Mouse (Mus musculus): Measurements from ENCODE around the gene Ildr2. TPM values are rescaled to one million over a fixed set of nuclear protein-coding genes. Genes with fewer than 3 reads are reported as not detected.

The Ildr2 gene
- polyA plus RNA-seq, 1 experiment, result 0.18 TPM

DNA sequence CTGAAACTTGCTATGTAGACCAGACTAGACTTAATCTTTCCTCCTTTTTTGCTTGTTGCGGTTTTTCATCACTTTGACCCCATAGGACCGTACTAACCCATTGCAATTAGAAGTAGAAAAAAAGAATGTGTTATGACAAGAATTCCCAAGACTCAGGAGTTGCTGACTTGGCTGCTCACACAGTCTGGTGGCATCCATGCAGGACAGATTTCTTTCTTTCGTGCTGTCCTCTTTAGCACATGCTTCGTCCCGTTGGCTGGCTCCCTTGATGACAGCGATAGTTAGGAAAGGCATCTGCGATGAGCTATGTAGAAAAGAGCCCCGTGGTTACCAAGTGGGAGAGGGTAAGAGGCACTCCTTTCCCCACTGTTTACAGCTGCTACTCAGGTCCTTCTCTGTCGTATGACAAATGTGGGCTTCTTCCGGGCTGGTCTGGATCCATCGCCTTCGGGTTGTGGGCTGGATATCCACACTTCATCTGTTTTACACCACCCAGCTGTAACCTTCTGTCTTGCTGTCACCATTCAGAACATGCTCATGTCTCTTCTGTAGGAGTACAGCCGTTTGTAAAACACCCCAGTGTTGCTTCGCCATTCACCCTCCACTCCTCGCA, 43.7 kb downstream of the Ildr2 start:
- Histone ChIP-seq H3K27ac (ENCODE audit: insufficient read depth, low read length) (no peak overlapping the region), H3K36me3 (ENCODE audit: control insufficient read depth, insufficient read depth, low read length, poor library complexity, severe bottlenecking) (no peaks in the 10 kb centered on the region), H3K9ac (ENCODE audit: low read depth, poor library complexity, severe bottlenecking) (no peak overlapping the region), H3K4me3 (ENCODE audit: low read depth, low read length) (no peak overlapping the region), H3K9me3 (replicated peaks; ENCODE audit: control insufficient read depth, insufficient read depth, low read length, poor library complexity, severe bottlenecking) (no peaks in the 10 kb centered on the region), H3K4me1 (ENCODE audit: control insufficient read depth, insufficient read depth, low read length) (no peaks in the 10 kb centered on the region), H3K27me3 (ENCODE audit: control insufficient read depth, insufficient read depth, low read length, poor library complexity, severe bottlenecking) (no peaks in the 10 kb centered on the region)
- TF ChIP-seq POLR2A (IDR thresholded peaks at IDR 0.05; ENCODE audit: insufficient read depth, low read length), result no peak
- TF ChIP-seq EP300 (IDR thresholded peaks at IDR 0.05; ENCODE audit: insufficient read depth, low read depth, low read length), result no peak

GRCm38 (mm10) chr1:166298884-166299283, 44.9 kb downstream of the Ildr2 start:
- no peaks in the 10 kb centered on the region for H3K36me3 ChIP-seq (ENCODE audit: control insufficient read depth, insufficient read depth, low read length, poor library complexity, severe bottlenecking)
- TF ChIP-seq POLR2A (IDR thresholded peaks at IDR 0.05; ENCODE audit: insufficient read depth, low read length) (no peak), CTCF (IDR thresholded peaks at IDR 0.05; ENCODE audit: low read depth, low read length) (no peak), EP300 (IDR thresholded peaks at IDR 0.05; ENCODE audit: insufficient read depth, low read depth, low read length) (no peak)
- no peaks in the 10 kb centered on the region for H3K4me1 ChIP-seq (ENCODE audit: control insufficient read depth, insufficient read depth, low read length)
- no peaks in the 10 kb centered on the region for H3K27me3 ChIP-seq (ENCODE audit: control insufficient read depth, insufficient read depth, low read length, poor library complexity, severe bottlenecking)
- no peak overlapping the region for H3K9ac ChIP-seq (ENCODE audit: low read depth, poor library complexity, severe bottlenecking)
- no peak overlapping the region for H3K4me3 ChIP-seq (ENCODE audit: low read depth, low read length)
- no peak overlapping the region for H3K27ac ChIP-seq (ENCODE audit: insufficient read depth, low read length)
- H3K9me3 ChIP-seq (replicated peaks; ENCODE audit: control insufficient read depth, insufficient read depth, low read length, poor library complexity, severe bottlenecking), result no peaks in the 10 kb centered on the region

DNA sequence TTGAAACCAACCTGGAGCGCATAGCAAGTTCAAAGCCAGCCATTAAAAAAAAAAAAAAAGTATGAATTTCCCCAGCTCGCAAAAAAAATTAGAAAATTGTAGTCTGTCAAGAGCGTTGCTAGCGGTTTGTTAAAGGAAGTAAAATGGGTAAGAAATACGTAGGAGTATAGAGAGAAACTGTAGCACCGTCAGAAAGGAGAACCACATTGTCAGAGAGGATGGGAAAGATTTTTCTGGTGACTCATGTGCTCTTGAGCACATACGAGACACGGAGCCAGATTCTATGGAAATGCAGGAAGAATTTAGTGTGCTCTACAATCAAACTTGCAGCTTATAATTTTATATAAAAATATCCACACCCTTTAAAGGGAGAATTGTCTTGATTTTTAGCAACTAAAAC, 45.9 kb downstream of the Ildr2 start:
- no peak overlapping the region for H3K27ac ChIP-seq (ENCODE audit: insufficient read depth, low read length)
- H3K4me1 ChIP-seq (ENCODE audit: control insufficient read depth, insufficient read depth, low read length), result no peaks in the 10 kb centered on the region
- H3K4me3 ChIP-seq (ENCODE audit: low read depth, low read length), result no peak overlapping the region
- no peak for TF ChIP-seq CTCF (IDR thresholded peaks at IDR 0.05; ENCODE audit: low read depth, low read length)
- no peak for TF ChIP-seq EP300 (IDR thresholded peaks at IDR 0.05; ENCODE audit: insufficient read depth, low read depth, low read length)
- TF ChIP-seq POLR2A (IDR thresholded peaks at IDR 0.05; ENCODE audit: insufficient read depth, low read length), result no peak
- no peaks in the 10 kb centered on the region for H3K36me3 ChIP-seq (ENCODE audit: control insufficient read depth, insufficient read depth, low read length, poor library complexity, severe bottlenecking)
- no peaks in the 10 kb centered on the region for H3K27me3 ChIP-seq (ENCODE audit: control insufficient read depth, insufficient read depth, low read length, poor library complexity, severe bottlenecking)
- H3K9me3 ChIP-seq (replicated peaks; ENCODE audit: control insufficient read depth, insufficient read depth, low read length, poor library complexity, severe bottlenecking), result no peaks in the 10 kb centered on the region
- no peak overlapping the region for H3K9ac ChIP-seq (ENCODE audit: low read depth, poor library complexity, severe bottlenecking)

GRCm38 (mm10) chr1:166300526-166300925, 46.6 kb downstream of the Ildr2 start:
- Histone ChIP-seq H3K4me3 (ENCODE audit: low read depth, low read length) (no peak overlapping the region), H3K9me3 (replicated peaks; ENCODE audit: control insufficient read depth, insufficient read depth, low read length, poor library complexity, severe bottlenecking) (no peaks in the 10 kb centered on the region), H3K36me3 (ENCODE audit: control insufficient read depth, insufficient read depth, low read length, poor library complexity, severe bottlenecking) (no peaks in the 10 kb centered on the region), H3K4me1 (ENCODE audit: control insufficient read depth, insufficient read depth, low read length) (no peaks in the 10 kb centered on the region), H3K27ac (ENCODE audit: insufficient read depth, low read length) (no peak overlapping the region), H3K27me3 (ENCODE audit: control insufficient read depth, insufficient read depth, low read length, poor library complexity, severe bottlenecking) (no peaks in the 10 kb centered on the region), H3K9ac (ENCODE audit: low read depth, poor library complexity, severe bottlenecking) (no peak overlapping the region)
- TF ChIP-seq POLR2A (IDR thresholded peaks at IDR 0.05; ENCODE audit: insufficient read depth, low read length) (no peak), EP300 (IDR thresholded peaks at IDR 0.05; ENCODE audit: insufficient read depth, low read depth, low read length) (no peak), CTCF (IDR thresholded peaks at IDR 0.05; ENCODE audit: low read depth, low read length) (no peak)

- H3K36me3 ChIP-seq (ENCODE audit: control insufficient read depth, insufficient read depth, low read length, poor library complexity, severe bottlenecking), result no peaks in the 10 kb centered on the region
- H3K27ac ChIP-seq (ENCODE audit: insufficient read depth, low read length), result no peak overlapping the region
- no peak overlapping the region for H3K9ac ChIP-seq (ENCODE audit: low read depth, poor library complexity, severe bottlenecking)
- H3K27me3 ChIP-seq (ENCODE audit: control insufficient read depth, insufficient read depth, low read length, poor library complexity, severe bottlenecking), result peaks cover 5% of the 10 kb centered on the region; the same call in 1 of the 2 replicates
- TF ChIP-seq POLR2A (IDR thresholded peaks at IDR 0.05; ENCODE audit: insufficient read depth, low read length) (no peak), CTCF (IDR thresholded peaks at IDR 0.05; ENCODE audit: low read depth, low read length) (no peak), EP300 (IDR thresholded peaks at IDR 0.05; ENCODE audit: insufficient read depth, low read depth, low read length) (no peak)
- no peaks in the 10 kb centered on the region for H3K9me3 ChIP-seq (replicated peaks; ENCODE audit: control insufficient read depth, insufficient read depth, low read length, poor library complexity, severe bottlenecking)
- no peaks in the 10 kb centered on the region for H3K4me1 ChIP-seq (ENCODE audit: control insufficient read depth, insufficient read depth, low read length)
- H3K4me3 ChIP-seq (ENCODE audit: low read depth, low read length), result no peak overlapping the region
Observed at GRCm38 (mm10) chr1:166304352-166305240, 50.7 kb downstream of the Ildr2 start.

DNA sequence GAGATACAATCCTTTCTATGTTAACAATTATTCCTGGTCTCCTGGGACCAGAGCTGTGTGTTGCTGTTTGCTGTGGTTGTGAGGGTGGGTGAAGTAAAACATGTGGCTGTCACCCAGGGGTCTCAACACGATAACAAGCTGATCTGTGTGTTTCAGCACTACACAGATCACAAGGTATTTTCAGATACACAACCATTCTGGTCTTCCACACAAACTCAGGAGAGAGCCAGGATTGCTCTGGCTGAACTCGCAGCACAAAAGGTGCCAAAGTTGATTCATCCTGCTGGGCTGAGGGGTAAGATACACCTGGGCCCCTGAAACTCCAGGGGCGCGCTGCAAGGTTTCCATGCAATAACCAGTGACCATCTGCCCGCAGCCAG, 54.5 kb downstream of the Ildr2 start:
- H3K27me3 ChIP-seq (ENCODE audit: control insufficient read depth, insufficient read depth, low read length, poor library complexity, severe bottlenecking), result peaks cover 5% of the 10 kb centered on the region; the same call in 1 of the 2 replicates
- H3K9me3 ChIP-seq (replicated peaks; ENCODE audit: control insufficient read depth, insufficient read depth, low read length, poor library complexity, severe bottlenecking), result no peaks in the 10 kb centered on the region
- H3K27ac ChIP-seq (ENCODE audit: insufficient read depth, low read length), result no peak overlapping the region
- TF ChIP-seq CTCF (IDR thresholded peaks at IDR 0.05; ENCODE audit: low read depth, low read length) (no peak), EP300 (IDR thresholded peaks at IDR 0.05; ENCODE audit: insufficient read depth, low read depth, low read length) (no peak), POLR2A (IDR thresholded peaks at IDR 0.05; ENCODE audit: insufficient read depth, low read length) (no peak)
- H3K4me1 ChIP-seq (ENCODE audit: control insufficient read depth, insufficient read depth, low read length), result no peaks in the 10 kb centered on the region
- H3K4me3 ChIP-seq (ENCODE audit: low read depth, low read length), result peak overlapping the region; percentile 20
- no peak overlapping the region for H3K9ac ChIP-seq (ENCODE audit: low read depth, poor library complexity, severe bottlenecking)
- H3K36me3 ChIP-seq (ENCODE audit: control insufficient read depth, insufficient read depth, low read length, poor library complexity, severe bottlenecking), result no peaks in the 10 kb centered on the region
